Mouse (Mus musculus): ENCODE measurements around the gene Rab3il1. TPM values are rescaled to one million over a fixed set of nuclear protein-coding genes. Genes with fewer than 3 reads are reported as not detected.
A peak's percentile ranks its signal among the peaks of the same experiment; 100 is the strongest.

The Rab3il1 gene
- total RNA-seq, 2 experiments from 2014 or later: 8.9 to 12.8 TPM

GRCm38 (mm10) chr19:10038910-10039309 lies 37.4 kb downstream of the Rab3il1 start:
- no peak for DNase-seq (ENCODE audit: low spot score in 2 of 2)

GRCm38 (mm10) chr19:10039615-10040014 lies 38.1 kb downstream of the Rab3il1 start:
- no peak for DNase-seq (ENCODE audit: low spot score in 2 of 2)

- peak in 1 of 2 experiments; percentile 49 for DNase-seq (ENCODE audit: low spot score in 2 of 2)
These were observed 39.5 kb downstream of the Rab3il1 start for GRCm38 (mm10) chr19:10040866-10041387.

- peak; percentile 62 to 73 for DNase-seq (ENCODE audit: low spot score in 2 of 2)
These were observed 40.1 kb downstream of the Rab3il1 start, which contains the start of gene Fads3 for GRCm38 (mm10) chr19:10041388-10042148. TSS of gene Fads3 (plus strand) at chr19:10041569.

GRCm38 (mm10) chr19:10042232-10042631 lies 40.8 kb downstream of the Rab3il1 start:
- no peak for DNase-seq (ENCODE audit: low spot score in 2 of 2)

GRCm38 (mm10) chr19:10042816-10043215 lies 41.3 kb downstream of the Rab3il1 start:
- DNase-seq (ENCODE audit: low spot score in 2 of 2): no peak

- DNase-seq (ENCODE audit: low spot score in 2 of 2): no peak
These were observed 42.2 kb downstream of the Rab3il1 start for GRCm38 (mm10) chr19:10043643-10044042.

GRCm38 (mm10) chr19:10045707-10046106 lies 44.2 kb downstream of the Rab3il1 start:
- DNase-seq (ENCODE audit: low spot score in 2 of 2): no peak

GRCm38 (mm10) chr19:10046346-10046745 lies 44.9 kb downstream of the Rab3il1 start:
- no peak for DNase-seq (ENCODE audit: low spot score in 2 of 2)

GRCm38 (mm10) chr19:10046983-10047382 lies 45.5 kb downstream of the Rab3il1 start:
- no peak for DNase-seq (ENCODE audit: low spot score in 2 of 2)

- no peak for DNase-seq (ENCODE audit: low spot score in 2 of 2)
These were observed 48.1 kb downstream of the Rab3il1 start for GRCm38 (mm10) chr19:10049533-10049932.

GRCm38 (mm10) chr19:10050438-10050837 lies 49.0 kb downstream of the Rab3il1 start:
- no peak for DNase-seq (ENCODE audit: low spot score in 2 of 2)

GRCm38 (mm10) chr19:10052698-10053097 lies 51.2 kb downstream of the Rab3il1 start:
- no peak for DNase-seq (ENCODE audit: low spot score in 2 of 2)

- DNase-seq (ENCODE audit: low spot score in 2 of 2): no peak
These were observed 52.3 kb downstream of the Rab3il1 start for GRCm38 (mm10) chr19:10053692-10054260.

- no peak for DNase-seq (ENCODE audit: low spot score in 2 of 2)
These were observed 53.0 kb downstream of the Rab3il1 start for GRCm38 (mm10) chr19:10054361-10055075.

GRCm38 (mm10) chr19:10055261-10055660 lies 53.8 kb downstream of the Rab3il1 start:
- DNase-seq (ENCODE audit: low spot score in 2 of 2): no peak

GRCm38 (mm10) chr19:10055783-10056660 lies 54.6 kb downstream of the Rab3il1 start:
- DNase-seq (ENCODE audit: low spot score in 2 of 2): no peak

- DNase-seq (ENCODE audit: low spot score in 2 of 2): no peak
These were observed 55.2 kb downstream of the Rab3il1 start for GRCm38 (mm10) chr19:10056686-10057085.

GRCm38 (mm10) chr19:10057486-10058351 lies 56.2 kb downstream of the Rab3il1 start:
- DNase-seq (ENCODE audit: low spot score in 2 of 2): no peak

GRCm38 (mm10) chr19:10058352-10058825 lies 56.9 kb downstream of the Rab3il1 start:
- DNase-seq (ENCODE audit: low spot score in 2 of 2): no peak

All from layer of hippocampus, postnatal 14 days (tissue).